17 mouse cellular contexts compared by ENCODE assay signal in genomic region chr17:47450239-47450638, GRCm38 (mm10). TPM values are rescaled to one million over a fixed set of nuclear protein-coding genes. Genes with fewer than 3 reads are reported as not detected.
DNase-seq lines count a peak whose midpoint lies in the region; ATAC-seq and TF ChIP-seq lines count a peak whose summit lies in the region.
"Had no signal": no experiment of that assay in that cellular context is flagged by ENCODE, and none has a peak within 500 bp of the region (broad histone marks: within the 10 kb centered on the region; RNA-seq: fewer than 3 reads in every experiment).

No protein-coding gene starts in this region.

- 0 out of 2 replicates have a peak overlapping the region, but pooled peaks have one; percentile 34 for H3K9ac ChIP-seq in heart, embryonic 11.5 days (ENCODE audit: low read depth, low read length)
- H3K9ac ChIP-seq in embryonic facial prominence, embryonic 14.5 days (ENCODE audit: low read depth, low read length) = no peak overlapping the region

- WGBS in heart, embryonic 11.5 days (ENCODE audit: insufficient replicate concordance) = 17% methylated on average over 7 of the region's 7 CpGs
- WGBS in embryonic facial prominence, embryonic 14.5 days = 31% methylated on average over 7 of the region's 7 CpGs
- 31% methylated on average over 7 of the region's 7 CpGs for WGBS in small intestine, adult 2 months

- ATAC-seq in heart, embryonic 11.5 days (replicated peaks; ENCODE audit: insufficient number of reproducible peaks, low FRiP score, low TSS enrichment) = peak; percentile 64
- ATAC-seq in embryonic facial prominence, embryonic 14.5 days (ENCODE audit: low read depth) = peak; percentile 60
- ATAC-seq in inflammation-experienced regulatory T-cells, adult 6 months = no peak

- no peak overlapping the region for H3K4me3 ChIP-seq in heart, embryonic 11.5 days (ENCODE audit: low read depth, low read length)
- no peak overlapping the region for H3K4me3 ChIP-seq in embryonic facial prominence, embryonic 14.5 days (ENCODE audit: low read depth, low read length)
- no peak overlapping the region for H3K4me3 ChIP-seq in small intestine, adult 2 months (ENCODE audit: low read depth, low read length)

- H3K4me1 ChIP-seq in heart, embryonic 11.5 days (ENCODE audit: control insufficient read depth, insufficient read depth, low read length) = peaks cover 79% of the 10 kb centered on the region
- peaks cover 31% of the 10 kb centered on the region for H3K4me1 ChIP-seq in embryonic facial prominence, embryonic 14.5 days (ENCODE audit: control insufficient read depth, insufficient read depth, low read length)
- H3K4me1 ChIP-seq in small intestine, adult 2 months (ENCODE audit: control insufficient read depth, insufficient read depth, insufficient read length, low read length) = peaks cover 57% of the 10 kb centered on the region

- no peaks in the 10 kb centered on the region for H3K27me3 ChIP-seq in heart, embryonic 11.5 days (ENCODE audit: control insufficient read depth, insufficient read depth, low read length)
- H3K27me3 ChIP-seq in embryonic facial prominence, embryonic 14.5 days (replicated peaks; ENCODE audit: control insufficient read depth, insufficient read depth, low read length) = no peaks in the 10 kb centered on the region
- H3K27me3 ChIP-seq in small intestine, adult 2 months (ENCODE audit: control insufficient read depth, insufficient read depth, low read length) = no peaks in the 10 kb centered on the region
- H3K27me3 ChIP-seq: Patski had no signal

- TF ChIP-seq CTCF in small intestine, adult 2 months (IDR thresholded peaks at IDR 0.05; ENCODE audit: extremely low read depth, insufficient read length, insufficient replicate concordance, low read depth, low read length) = no peak

- TF ChIP-seq POLR2A in small intestine, adult 2 months (IDR thresholded peaks at IDR 0.05; ENCODE audit: low read depth, low read length) = no peak

- DNase-seq in heart, adult 8-10 months (ENCODE audit: low spot score) = no peak
- peak; percentile 44 for DNase-seq in kidney, postnatal 10 days
- DNase-seq in kidney, postnatal 36 days = no peak
- peak; percentile 63 for DNase-seq in embryonic facial prominence, embryonic 14.5 days (ENCODE audit: low spot score)
- no peak for DNase-seq in thymus, postnatal 36 days
- DNase-seq: adrenal gland, postnatal 25 days; gastrocnemius, postnatal 10 days; liver; lung, postnatal 4 days; midbrain, embryonic 14.5 days had no signal

- H3K9me3 ChIP-seq in heart, embryonic 11.5 days (replicated peaks; ENCODE audit: control insufficient read depth, low read length) = no peaks in the 10 kb centered on the region
- no peaks in the 10 kb centered on the region for H3K9me3 ChIP-seq in embryonic facial prominence, embryonic 14.5 days (ENCODE audit: control insufficient read depth, low read length)

- peak overlapping the region; percentile 86 for H3K27ac ChIP-seq in heart, embryonic 11.5 days (ENCODE audit: low read depth, low read length)
- no peak overlapping the region for H3K27ac ChIP-seq in embryonic facial prominence, embryonic 14.5 days (replicated peaks; ENCODE audit: low read depth, low read length)
- H3K27ac ChIP-seq in small intestine, adult 2 months (ENCODE audit: insufficient read depth, low read depth, low read length) = peak overlapping the region; percentile 91; the same call in 1 of the 2 replicates

- H3K36me3 ChIP-seq in heart, embryonic 11.5 days (ENCODE audit: control insufficient read depth, insufficient read depth, low read length) = no peaks in the 10 kb centered on the region
- H3K36me3 ChIP-seq in embryonic facial prominence, embryonic 14.5 days (ENCODE audit: control insufficient read depth, insufficient read depth, low read length) = no peaks in the 10 kb centered on the region
- H3K36me3 ChIP-seq in small intestine, adult 2 months (ENCODE audit: control insufficient read depth, insufficient read depth, low read length) = peaks cover 13% of the 10 kb centered on the region

- peak overlapping the region; percentile 22; the same call in 1 of the 2 replicates for H3K4me2 ChIP-seq in heart, embryonic 11.5 days
- H3K4me2 ChIP-seq in embryonic facial prominence, embryonic 14.5 days (ENCODE audit: low read depth, low read length) = no peak overlapping the region

RNA-seq across cellular contexts. Expression of gene 1700001C19Rik, which starts 13.1 kb away (rescaled TPM):
- polyA plus RNA-seq in heart, embryonic 11.5 days (2014; fragmentation: Nextera tagmentation; extraction: Ambion mirVana) = 1.2 and 2.2 TPM in 2 replicates
- total RNA-seq in heart, adult 8-10 months (2022) = not detected
- 0.13 and 0.49 TPM in 2 replicates for polyA plus RNA-seq in embryonic facial prominence, embryonic 14.5 days (2014; fragmentation: Nextera tagmentation; extraction: Ambion mirVana)
- 0.08 TPM in 1 of 2 replicates, not detected in the other for polyA plus RNA-seq in small intestine, adult 2 months (2012; rRNA removed)
- polyA plus RNA-seq in inflammation-experienced regulatory T-cells, adult 6 months (2017; shearing (Covaris generic)) = not detected
- total RNA-seq: adrenal gland, postnatal 25 days; common myeloid progenitor, adult 5-6 weeks; gastrocnemius, postnatal 10 days; layer of hippocampus, postnatal 25 days had no signal

RNA-seq across cellular contexts. Expression of gene AI661453, which starts 13.8 kb away (rescaled TPM):
- polyA plus RNA-seq in heart, embryonic 11.5 days (2014; fragmentation: Nextera tagmentation; extraction: Ambion mirVana) = 1.2 and 1.6 TPM in 2 replicates
- total RNA-seq in heart, adult 8-10 months (2022) = 1 to 10 TPM in 3 of 4 experiments, under 1 TPM in 1; 0.50 to 2.1 (median 1.2) TPM
- polyA plus RNA-seq in embryonic facial prominence, embryonic 14.5 days (2014; fragmentation: Nextera tagmentation; extraction: Ambion mirVana) = 2.4 and 2.9 TPM in 2 replicates
- polyA plus RNA-seq in small intestine, adult 2 months (2012; rRNA removed) = 21.8 and 27.3 TPM in 2 replicates
- not detected for polyA plus RNA-seq in inflammation-experienced regulatory T-cells, adult 6 months (2017; shearing (Covaris generic))
- polyA plus RNA-seq: neural tube, embryonic 14.5 days had no signal

RNA-seq across cellular contexts. Expression of gene Guca1a, which starts 49.9 kb away (rescaled TPM):
- polyA plus RNA-seq in heart, embryonic 11.5 days (2014; fragmentation: Nextera tagmentation; extraction: Ambion mirVana) = 3.3 and 4.3 TPM in 2 replicates
- total RNA-seq in heart, adult 8-10 months (2022) = under 1 TPM in 1 of 4 experiments, not detected in 3; 0.33 TPM
- polyA plus RNA-seq in embryonic facial prominence, embryonic 14.5 days (2014; fragmentation: Nextera tagmentation; extraction: Ambion mirVana) = 5.7 and 6.5 TPM in 2 replicates
- polyA plus RNA-seq in small intestine, adult 2 months (2012; rRNA removed) = 2.1 and 2.5 TPM in 2 replicates
- polyA plus RNA-seq in inflammation-experienced regulatory T-cells, adult 6 months (2017; shearing (Covaris generic)) = not detected

RNA-seq across cellular contexts. Expression of gene Taf8, which starts 51.9 kb away (rescaled TPM):
- 15.9 and 18.3 TPM in 2 replicates for polyA plus RNA-seq in heart, embryonic 11.5 days (2014; fragmentation: Nextera tagmentation; extraction: Ambion mirVana)
- 10 to 100 TPM in 2 of 4 experiments, 1 to 10 TPM in 2; 9.1 to 12.5 (median 10.4) TPM for total RNA-seq in heart, adult 8-10 months (2022)
- 19.5 and 24.3 TPM in 2 replicates for polyA plus RNA-seq in embryonic facial prominence, embryonic 14.5 days (2014; fragmentation: Nextera tagmentation; extraction: Ambion mirVana)
- polyA plus RNA-seq in small intestine, adult 2 months (2012; rRNA removed) = 6.2 and 13.3 TPM in 2 replicates
- 10 to 100 TPM; 56.9 to 80.8 (median 70.0) TPM for polyA plus RNA-seq in inflammation-experienced regulatory T-cells, adult 6 months (2017; shearing (Covaris generic))

RNA-seq across cellular contexts. Expression of gene Ccnd3, which starts 54.6 kb away (rescaled TPM):
- 559 and 565 TPM in 2 replicates for polyA plus RNA-seq in heart, embryonic 11.5 days (2014; fragmentation: Nextera tagmentation; extraction: Ambion mirVana)
- total RNA-seq in heart, adult 8-10 months (2022) = 10 to 100 TPM; 74.4 to 82.2 (median 75.2) TPM
- 519 TPM in 2 replicates for polyA plus RNA-seq in embryonic facial prominence, embryonic 14.5 days (2014; fragmentation: Nextera tagmentation; extraction: Ambion mirVana)
- polyA plus RNA-seq in small intestine, adult 2 months (2012; rRNA removed) = 49.9 and 54.9 TPM in 2 replicates
- polyA plus RNA-seq in inflammation-experienced regulatory T-cells, adult 6 months (2017; shearing (Covaris generic)) = 100 to 1,000 TPM; 124 to 141 (median 130) TPM

Comparison
In these comparisons a context has a peak if more than half of its experiments do, and no peak if none do; other contexts are left out.
1. DNase-seq: peak in kidney, postnatal 10 days (single experiment) and embryonic facial prominence, embryonic 14.5 days (single experiment); none in heart, adult 8-10 months (single experiment), kidney, postnatal 36 days (0 of 2) and thymus, postnatal 36 days (0 of 2).